Mouse (Mus musculus): Measurements from ENCODE around the gene Jazf1.

DNA sequence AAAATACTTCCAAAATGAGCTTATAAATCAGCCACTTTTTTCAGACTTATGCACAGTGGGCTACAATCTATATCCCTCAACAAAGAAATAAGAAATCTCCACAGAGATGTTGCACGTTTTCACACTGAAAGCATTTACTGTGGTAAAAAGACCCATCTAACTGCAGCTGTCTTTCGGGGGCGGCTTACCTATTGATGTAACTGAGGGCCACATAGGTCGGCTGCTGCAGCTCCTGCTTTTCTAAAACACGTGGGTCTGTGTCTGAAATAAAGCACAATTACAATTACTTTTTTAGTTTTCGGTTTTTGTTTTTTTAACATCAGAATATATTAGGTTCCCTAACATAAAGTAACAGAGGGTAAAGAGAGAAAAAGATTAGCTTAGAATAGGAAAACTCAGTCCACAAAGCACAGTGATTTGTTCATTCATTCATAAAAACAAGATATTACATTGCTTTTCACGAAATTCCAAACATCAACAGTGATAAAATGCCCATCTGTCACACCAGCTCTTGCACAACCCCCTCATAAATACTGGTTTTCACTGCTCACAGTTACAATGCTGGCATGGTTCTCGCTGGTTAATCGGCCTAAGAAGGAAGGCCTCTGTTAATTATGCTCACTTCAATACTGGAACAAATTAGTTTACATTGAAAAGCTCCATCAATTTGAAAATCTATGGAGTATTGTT is 174.5 kb downstream of the Jazf1 start:
- TF ChIP-seq ZNF384 (IDR thresholded peaks at IDR 0.05; ENCODE audit: low read depth, low read length) (no peak), CTCF (conservative IDR thresholded peaks at IDR 0.05 in 1 of 2, IDR thresholded peaks at IDR 0.05 in 1 of 2; ENCODE audit: low read depth in 2 of 2, low read length in 2 of 2) (no peak), POLR2AphosphoS2 (IDR thresholded peaks at IDR 0.05; ENCODE audit: low read depth, low read length) (no peak), SIN3A (IDR thresholded peaks at IDR 0.05; ENCODE audit: low read length) (no peak), POLR2A (IDR thresholded peaks at IDR 0.05; ENCODE audit: low read depth, low read length) (no peak), USF2 (conservative IDR thresholded peaks at IDR 0.05; ENCODE audit: low read depth, low read length) (no peak), USF1 (IDR thresholded peaks at IDR 0.05; ENCODE audit: low read depth, low read length) (no peak), MEF2A (IDR thresholded peaks at IDR 0.05; ENCODE audit: borderline replicate concordance, low read depth, low read length) (no peak), ZKSCAN1 (IDR thresholded peaks at IDR 0.05; ENCODE audit: borderline replicate concordance, low read depth, low read length) (no peak), E2F4 (IDR thresholded peaks at IDR 0.05; ENCODE audit: insufficient replicate concordance, low read depth, low read length) (no peak), SMC3 (IDR thresholded peaks at IDR 0.05; ENCODE audit: low read depth, low read length) (no peak), TBP (conservative IDR thresholded peaks at IDR 0.05; ENCODE audit: low read depth, low read length) (no peak)
